Mouse (Mus musculus): ENCODE measurements around the gene Anapc13. TPM values are rescaled to one million over a fixed set of nuclear protein-coding genes. Genes with fewer than 3 reads are reported as not detected.
A peak's percentile ranks its signal among the peaks of the same experiment; 100 is the strongest.

The Anapc13 gene
- 194 and 214 TPM in 2 replicates for polyA plus RNA-seq (2016; fragmentation: Nextera tagmentation; extraction: Ambion mirVana)

DNA sequence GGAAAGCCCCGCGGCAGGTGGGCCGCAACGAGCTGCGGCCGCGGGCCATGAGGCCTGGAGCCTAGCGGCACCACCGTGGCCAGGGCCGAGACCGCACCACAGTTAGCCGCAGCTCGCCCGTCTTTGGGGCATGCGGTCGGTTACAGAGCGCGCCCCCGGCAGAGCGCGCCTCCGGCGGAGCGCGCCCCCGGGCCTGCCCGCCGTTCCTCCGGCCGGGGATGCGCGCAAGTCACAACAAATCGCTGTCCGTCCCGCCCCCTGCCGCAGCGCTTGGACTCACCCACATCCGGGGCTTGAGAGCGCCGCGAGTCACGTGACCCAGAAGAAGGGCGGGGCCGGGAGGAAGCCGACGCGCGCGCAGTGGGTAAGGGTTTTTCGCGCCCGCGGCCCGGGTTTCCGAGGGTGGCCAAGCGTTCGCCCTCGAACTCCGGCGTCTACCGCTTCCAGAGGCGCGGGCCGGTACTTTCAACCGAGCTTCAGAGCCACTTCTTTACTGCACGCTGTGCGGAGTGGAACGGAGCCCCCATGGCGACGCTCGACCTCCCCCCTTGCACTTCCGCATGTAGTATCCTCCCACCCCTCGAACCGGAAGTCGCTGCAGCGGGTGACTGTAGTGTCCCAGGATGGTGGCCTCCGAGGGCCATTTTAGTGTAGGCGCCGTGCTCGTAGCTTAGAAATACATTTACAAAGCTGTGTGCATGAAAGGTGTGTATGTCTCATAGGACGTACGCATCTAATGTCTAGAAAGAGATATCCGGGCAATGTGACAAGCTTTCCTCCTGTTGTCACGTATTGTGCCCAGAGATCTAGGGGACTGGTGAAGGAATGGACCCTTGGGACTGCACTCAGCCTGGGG lies at the start of gene Anapc13, which contains the start of gene Cep63:
TSS of gene Anapc13 (plus strand) at position 314 of the 856 bp plus-strand sequence.
TSS of gene Cep63 (minus strand) at position 552 of the 856 bp plus-strand sequence.
- Histone ChIP-seq H3K27me3 (no peaks in the 10 kb centered on the region), H3K9ac (replicated peaks) (peak within 1 kb of the TSS; percentile 98), H3K9me3 (no peaks in the 10 kb centered on the region), H3K4me2 (replicated peaks) (peak within 1 kb of the TSS; percentile 80), H3K36me3 (0 out of 2 replicates have a peak, but pooled peaks cover 1% of the 10 kb centered on the region), H3K4me3 (peak within 1 kb of the TSS; percentile 85), H3K4me1 (peaks cover 14% of the 10 kb centered on the region), H3K27ac (replicated peaks) (peak within 1 kb of the TSS; percentile 97)
- ATAC-seq (ENCODE audit: low FRiP score, low read depth): peak; percentile 95
- WGBS: under 1% methylated on average over 76 of the region's 84 CpGs

DNA sequence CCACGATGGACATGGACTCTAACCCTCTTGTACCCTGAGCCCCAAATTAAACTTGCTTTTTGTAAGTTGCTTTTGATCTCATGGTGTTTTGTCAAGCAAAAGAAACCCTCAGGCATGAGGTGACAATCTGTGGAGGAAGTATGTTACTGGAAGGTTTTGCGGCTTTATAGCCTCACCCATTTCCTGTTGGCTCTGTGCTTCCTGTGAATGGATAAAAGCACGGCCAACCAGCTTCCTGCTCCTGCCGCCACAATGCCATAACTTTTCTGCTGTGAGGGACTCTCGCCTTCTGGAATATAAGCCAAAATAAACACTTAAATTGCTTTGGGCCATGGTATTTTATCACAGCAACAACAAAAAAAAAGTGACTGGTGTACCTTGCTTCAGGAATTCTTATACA lies 48.6 kb upstream of the Anapc13 start:
- no peak overlapping the region for H3K27ac ChIP-seq (replicated peaks)
- H3K9me3 ChIP-seq: no peaks in the 10 kb centered on the region
- no peaks in the 10 kb centered on the region for H3K36me3 ChIP-seq
- 84% methylated on average over 5 of the region's 5 CpGs for WGBS
- no peak overlapping the region for H3K4me2 ChIP-seq (replicated peaks)
- peaks cover 7% of the 10 kb centered on the region; the same call in 1 of the 2 replicates for H3K4me1 ChIP-seq
- H3K27me3 ChIP-seq: no peaks in the 10 kb centered on the region
- H3K4me3 ChIP-seq: no peak overlapping the region
- H3K9ac ChIP-seq (replicated peaks): no peak overlapping the region
- ATAC-seq (ENCODE audit: low FRiP score, low read depth): no peak

DNA sequence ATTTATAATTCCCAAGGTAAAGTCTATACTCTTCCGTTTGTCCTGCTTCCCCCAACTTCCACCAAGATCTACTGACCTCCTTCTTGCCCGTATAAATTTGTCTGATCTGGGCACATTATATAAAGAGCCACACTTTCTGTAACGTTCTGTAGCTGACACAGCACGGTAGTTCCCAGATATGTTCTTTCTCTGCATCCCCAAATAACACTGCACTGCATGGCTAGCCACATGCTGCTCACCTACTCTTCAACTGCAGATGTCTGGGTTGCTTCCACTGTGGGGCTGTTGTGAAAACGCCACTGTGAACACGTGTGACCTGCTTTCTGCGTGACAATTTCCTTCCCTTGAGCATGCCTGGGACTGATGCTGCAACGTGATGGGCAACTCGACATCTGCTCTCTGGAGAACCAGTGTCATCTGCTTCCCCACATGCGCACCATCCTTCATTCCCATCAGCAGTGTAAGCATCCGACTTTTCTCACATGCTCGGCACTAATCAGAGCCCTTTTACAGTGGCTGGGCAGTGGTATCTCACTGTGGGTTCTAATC lies 44.1 kb upstream of the Anapc13 start:
- Histone ChIP-seq H3K27ac (replicated peaks) (no peak overlapping the region), H3K9ac (replicated peaks) (no peak overlapping the region), H3K4me3 (no peak overlapping the region), H3K36me3 (peaks cover 25% of the 10 kb centered on the region), H3K4me1 (no peaks in the 10 kb centered on the region), H3K9me3 (no peaks in the 10 kb centered on the region), H3K4me2 (replicated peaks) (no peak overlapping the region), H3K27me3 (no peaks in the 10 kb centered on the region)
- ATAC-seq (ENCODE audit: low FRiP score, low read depth): no peak
- WGBS: 84% methylated on average over 12 of the region's 12 CpGs

DNA sequence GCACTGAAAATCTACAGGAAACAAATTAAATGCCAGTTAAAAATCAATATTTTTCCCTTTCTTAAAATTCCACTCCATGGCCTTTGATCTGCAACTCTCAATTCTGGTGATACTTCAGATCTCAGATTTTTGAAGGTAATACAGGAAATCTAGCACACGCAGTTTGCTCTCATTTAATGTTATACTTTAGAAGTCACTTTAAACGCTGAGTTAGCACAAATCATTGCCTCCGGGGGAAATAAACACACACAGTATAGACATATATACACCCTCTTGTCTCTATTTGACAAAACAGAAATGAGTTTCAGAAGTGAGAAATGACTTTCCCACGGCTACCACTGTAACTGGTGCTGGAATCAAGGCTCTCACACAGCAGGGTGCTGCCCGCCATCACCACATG lies 38.7 kb upstream of the Anapc13 start:
- ATAC-seq (ENCODE audit: low FRiP score, low read depth): no peak
- Histone ChIP-seq H3K9ac (replicated peaks) (no peak overlapping the region), H3K9me3 (no peaks in the 10 kb centered on the region), H3K27ac (replicated peaks) (no peak overlapping the region), H3K4me2 (replicated peaks) (no peak overlapping the region), H3K4me3 (no peak overlapping the region), H3K27me3 (no peaks in the 10 kb centered on the region), H3K36me3 (peaks cover 32% of the 10 kb centered on the region), H3K4me1 (no peaks in the 10 kb centered on the region)
- 85% methylated on average over 5 of the region's 5 CpGs for WGBS

DNA sequence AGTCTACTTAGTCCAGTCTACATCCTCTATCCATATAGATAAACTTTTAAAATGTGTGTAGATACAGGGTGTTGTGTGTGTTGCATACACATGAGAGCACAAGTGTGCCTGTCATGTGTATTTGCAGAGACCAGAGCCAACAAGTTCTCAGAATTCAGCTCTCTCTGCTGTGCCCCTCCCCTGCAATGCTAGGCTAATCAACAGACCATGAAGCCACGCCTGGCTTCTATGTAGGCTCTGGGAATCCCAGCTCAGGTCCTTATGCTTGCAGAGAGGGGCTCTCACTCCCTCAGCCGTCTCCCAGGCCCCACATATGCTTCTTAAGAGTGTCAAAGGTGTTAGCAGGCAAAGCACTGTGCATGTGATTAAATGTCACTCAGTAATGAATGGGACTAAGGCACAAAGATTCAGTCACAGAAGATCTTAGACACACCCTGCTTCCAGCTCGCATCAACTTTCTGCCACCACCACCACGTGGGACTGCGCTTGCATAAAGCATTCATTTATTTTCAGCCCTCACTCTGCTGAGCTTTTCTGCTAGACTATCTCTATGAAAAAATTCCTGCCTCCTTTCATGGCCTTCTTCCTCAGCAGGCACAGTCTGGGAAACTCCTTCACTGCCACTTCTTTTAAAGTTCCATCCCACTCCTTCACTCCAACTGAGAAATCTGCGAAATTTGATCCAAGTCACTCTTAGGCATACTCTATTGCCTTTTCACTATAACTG lies 31.3 kb upstream of the Anapc13 start:
- Histone ChIP-seq H3K4me2 (replicated peaks) (no peak overlapping the region), H3K4me3 (no peak overlapping the region), H3K27me3 (no peaks in the 10 kb centered on the region), H3K9ac (replicated peaks) (no peak overlapping the region), H3K9me3 (no peaks in the 10 kb centered on the region), H3K27ac (replicated peaks) (no peak overlapping the region), H3K36me3 (peaks cover 39% of the 10 kb centered on the region), H3K4me1 (peaks cover 5% of the 10 kb centered on the region; the same call in 1 of the 2 replicates)
- no peak for ATAC-seq (ENCODE audit: low FRiP score, low read depth)
- WGBS: 47% methylated on average over 6 of the region's 6 CpGs

DNA sequence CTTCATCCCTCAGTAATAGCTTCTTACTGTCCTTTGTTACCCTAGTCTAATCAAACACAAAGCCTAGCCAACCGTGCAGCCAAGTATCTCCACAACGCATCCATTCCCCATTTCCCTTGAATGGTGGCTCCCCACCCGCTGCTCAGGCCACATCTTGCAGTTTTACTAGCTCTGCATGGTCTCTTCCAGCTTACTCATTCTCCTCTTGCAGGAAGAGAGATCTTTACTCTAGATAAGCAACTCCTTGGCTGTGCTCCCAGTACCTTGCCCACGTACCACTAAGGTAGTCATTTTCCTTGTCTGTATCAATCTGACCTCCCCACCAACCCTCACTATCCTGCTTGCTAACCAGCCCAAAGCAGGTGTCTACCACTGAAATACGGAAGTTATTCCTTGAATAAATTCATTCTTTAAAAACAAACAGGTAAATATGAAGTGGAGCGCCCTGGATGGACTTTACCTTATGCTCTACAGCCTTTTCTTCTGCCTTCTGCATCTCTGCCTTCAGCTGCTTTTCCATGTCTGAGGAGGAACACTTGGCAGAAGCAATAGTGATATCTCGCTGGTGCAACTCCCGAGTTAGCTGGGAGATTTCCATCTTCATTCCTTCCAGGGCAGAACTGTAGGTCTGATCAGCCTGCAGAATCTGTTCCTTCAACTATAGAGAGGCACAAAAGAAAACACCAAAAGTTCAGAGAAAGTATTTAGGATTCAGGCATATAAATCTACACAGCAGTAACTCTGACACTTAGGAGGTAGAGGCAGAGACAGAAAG lies 30.2 kb upstream of the Anapc13 start:
- H3K9ac ChIP-seq (replicated peaks): no peak overlapping the region
- no peaks in the 10 kb centered on the region for H3K27me3 ChIP-seq
- ATAC-seq (ENCODE audit: low FRiP score, low read depth): no peak
- H3K36me3 ChIP-seq: peaks cover 40% of the 10 kb centered on the region
- H3K27ac ChIP-seq (replicated peaks): no peak overlapping the region
- H3K4me2 ChIP-seq (replicated peaks): no peak overlapping the region
- H3K4me1 ChIP-seq: peaks cover 5% of the 10 kb centered on the region; the same call in 1 of the 2 replicates
- no peaks in the 10 kb centered on the region for H3K9me3 ChIP-seq
- H3K4me3 ChIP-seq: no peak overlapping the region
- WGBS: 68% methylated on average over 8 of the region's 8 CpGs

DNA sequence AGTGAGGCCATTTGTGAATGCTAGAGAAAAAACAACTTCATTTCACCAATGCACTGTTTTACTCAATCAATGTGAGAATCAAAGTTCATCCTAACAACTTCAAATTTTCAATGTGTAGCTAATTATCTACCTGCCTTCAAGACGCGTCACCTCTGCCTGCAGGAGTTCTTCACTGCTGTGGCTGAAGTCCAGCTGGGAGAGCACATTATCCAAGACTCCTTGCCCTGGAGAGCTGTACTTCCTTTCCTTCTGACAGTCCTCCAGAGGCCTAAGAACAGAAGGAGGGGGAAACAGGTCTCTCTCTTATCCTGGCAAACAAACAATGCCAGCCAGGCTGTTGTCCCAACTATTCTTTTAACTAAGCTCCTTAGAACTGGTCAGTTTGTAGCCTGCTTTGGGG lies 24.9 kb upstream of the Anapc13 start:
- Histone ChIP-seq H3K9ac (replicated peaks) (no peak overlapping the region), H3K4me1 (no peaks in the 10 kb centered on the region), H3K36me3 (peaks cover 39% of the 10 kb centered on the region), H3K4me2 (replicated peaks) (no peak overlapping the region), H3K4me3 (no peak overlapping the region), H3K27ac (replicated peaks) (no peak overlapping the region), H3K27me3 (no peaks in the 10 kb centered on the region), H3K9me3 (no peaks in the 10 kb centered on the region)
- WGBS: 86% methylated on average over 2 of the region's 2 CpGs
- ATAC-seq (ENCODE audit: low FRiP score, low read depth): no peak

DNA sequence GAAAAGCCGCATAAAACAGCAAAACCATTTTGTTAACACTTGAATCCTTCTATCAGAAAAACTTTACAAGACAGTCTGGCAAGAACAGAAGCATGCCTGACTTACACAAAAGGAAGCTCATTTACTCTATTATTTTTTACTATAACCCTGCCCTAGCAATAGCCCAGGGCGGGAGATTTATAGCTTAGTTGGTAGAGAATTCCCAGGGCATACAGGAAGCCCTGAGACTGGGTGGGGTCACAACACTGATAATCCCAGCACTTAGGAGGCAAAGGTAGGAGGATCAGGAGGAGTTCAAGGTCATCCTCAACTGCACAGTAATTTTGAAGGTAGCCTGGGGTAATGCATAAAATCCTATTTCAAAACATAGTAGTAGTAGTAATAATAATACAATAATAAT lies 24.4 kb upstream of the Anapc13 start:
- H3K36me3 ChIP-seq: peaks cover 36% of the 10 kb centered on the region
- no peak overlapping the region for H3K27ac ChIP-seq (replicated peaks)
- no peaks in the 10 kb centered on the region for H3K9me3 ChIP-seq
- 83% methylated on average over 2 of the region's 2 CpGs for WGBS
- no peak overlapping the region for H3K9ac ChIP-seq (replicated peaks)
- H3K27me3 ChIP-seq: no peaks in the 10 kb centered on the region
- H3K4me1 ChIP-seq: no peaks in the 10 kb centered on the region
- H3K4me2 ChIP-seq (replicated peaks): no peak overlapping the region
- no peak overlapping the region for H3K4me3 ChIP-seq
- ATAC-seq (ENCODE audit: low FRiP score, low read depth): no peak

DNA sequence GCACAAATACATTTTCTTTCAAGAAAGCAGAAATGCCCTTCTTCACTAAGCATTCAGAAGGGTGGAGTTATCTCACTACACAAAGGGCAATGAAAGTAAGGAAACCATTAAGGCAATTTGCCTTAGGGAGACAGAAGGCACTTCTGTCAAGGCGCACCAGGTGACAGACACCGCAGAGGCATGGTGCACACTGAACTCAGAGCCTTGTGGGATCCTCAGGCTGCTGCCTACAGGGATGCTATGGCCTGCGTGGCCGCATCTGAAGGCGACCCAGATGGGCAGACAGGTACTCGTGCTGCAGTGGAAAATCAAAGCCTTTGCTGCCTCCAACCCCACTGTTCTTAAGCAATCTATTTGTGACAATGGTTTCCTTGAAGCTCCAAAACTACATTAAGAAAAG lies 20.9 kb upstream of the Anapc13 start:
- H3K4me2 ChIP-seq (replicated peaks): no peak overlapping the region
- 83% methylated on average over 6 of the region's 6 CpGs for WGBS
- ATAC-seq (ENCODE audit: low FRiP score, low read depth): no peak
- no peaks in the 10 kb centered on the region for H3K4me1 ChIP-seq
- no peak overlapping the region for H3K9ac ChIP-seq (replicated peaks)
- H3K4me3 ChIP-seq: no peak overlapping the region
- peaks cover 29% of the 10 kb centered on the region for H3K36me3 ChIP-seq
- H3K27me3 ChIP-seq: no peaks in the 10 kb centered on the region
- no peaks in the 10 kb centered on the region for H3K9me3 ChIP-seq
- H3K27ac ChIP-seq (replicated peaks): no peak overlapping the region

DNA sequence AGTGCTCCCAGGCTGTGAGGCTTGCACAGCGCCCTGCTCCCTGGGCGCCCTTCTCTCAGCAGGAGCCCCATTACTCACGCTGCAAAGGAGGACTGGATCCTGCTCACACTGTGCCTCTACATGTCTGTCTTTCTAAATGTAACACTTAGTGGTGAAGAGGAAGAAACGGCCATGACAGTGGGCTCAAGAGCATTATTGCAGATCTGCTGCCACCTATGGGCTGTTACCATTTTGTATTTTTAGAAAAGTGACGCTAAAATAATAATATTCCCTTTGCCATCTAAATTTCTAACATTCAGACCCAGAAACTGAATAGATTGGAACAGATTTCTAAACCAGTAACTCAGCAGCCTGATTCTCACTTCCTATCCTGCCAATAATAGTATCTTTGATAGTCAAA lies 18.6 kb upstream of the Anapc13 start:
- Histone ChIP-seq H3K9me3 (no peaks in the 10 kb centered on the region), H3K4me1 (no peaks in the 10 kb centered on the region), H3K4me2 (replicated peaks) (no peak overlapping the region), H3K27me3 (no peaks in the 10 kb centered on the region), H3K36me3 (peaks cover 31% of the 10 kb centered on the region), H3K27ac (replicated peaks) (no peak overlapping the region), H3K9ac (replicated peaks) (no peak overlapping the region), H3K4me3 (no peak overlapping the region)
- 61% methylated on average over 5 of the region's 5 CpGs for WGBS
- ATAC-seq (ENCODE audit: low FRiP score, low read depth): no peak

DNA sequence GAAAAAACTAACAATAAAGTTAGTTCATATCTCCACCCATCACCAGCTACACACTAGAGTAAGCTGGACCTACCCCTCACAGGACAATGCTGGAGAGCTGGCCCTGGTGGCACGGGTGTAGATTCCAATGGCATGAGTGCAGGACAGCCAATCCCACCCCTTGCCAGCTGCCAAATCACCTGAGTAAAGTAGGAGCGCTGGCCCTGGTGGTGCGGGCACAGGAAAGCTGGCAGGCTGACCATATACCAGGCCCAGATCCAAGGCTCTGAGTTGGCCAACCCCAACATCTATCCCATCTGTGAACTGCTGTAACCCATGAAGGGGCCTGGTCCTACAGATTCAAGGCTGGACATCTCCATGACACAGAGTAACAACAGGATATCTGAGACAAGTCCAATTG lies 16.9 kb upstream of the Anapc13 start:
- peaks cover 42% of the 10 kb centered on the region for H3K36me3 ChIP-seq
- ATAC-seq (ENCODE audit: low FRiP score, low read depth): no peak

More for the DNA sequence above, 16.9 kb upstream of the Anapc13 start:
- no peak overlapping the region for H3K27ac ChIP-seq (replicated peaks)
- no peak overlapping the region for H3K4me3 ChIP-seq
- no peaks in the 10 kb centered on the region for H3K9me3 ChIP-seq
- no peaks in the 10 kb centered on the region for H3K27me3 ChIP-seq
- no peaks in the 10 kb centered on the region for H3K4me1 ChIP-seq
- H3K4me2 ChIP-seq (replicated peaks): no peak overlapping the region
- 85% methylated on average over 3 of the region's 3 CpGs for WGBS
- no peak overlapping the region for H3K9ac ChIP-seq (replicated peaks)
